Mouse (Mus musculus) midbrain, embryonic 15.5 days (tissue): ENCODE data around the gene C4b. TPM values are rescaled to one million over a fixed set of nuclear protein-coding genes. Genes with fewer than 3 reads are reported as not detected.

ENCODE experiments used
- microRNA-seq: library from miRNA; unstranded; fragments of <30 nt; microRNA quantifications from one replicate; pipeline ENCODE4, GENCODE M21; 2016
- polyA plus RNA-seq: library from polyadenylated mRNA; unstranded; fragments of >200 nt; fragmentation: Nextera tagmentation; extraction: Ambion mirVana; gene quantifications from 2 replicates; pipeline ENCODE4 v1.2.1, GENCODE M21; 2015

C4b gene
- polyA plus RNA-seq, 1 experiment from 2014 or later = 0.22 TPM

Small RNA genes lying within 50 kb of the gene (microRNA-seq; reads per million reads assigned to microRNA genes)
- not detected for gene Gm27471

Other genes starting within 250 kb of the C4b start
- gene Btnl6, start 226.5 kb downstream of the C4b start, polyA plus RNA-seq = not detected in 2 replicates
- 7.2 and 11.8 TPM in 2 replicates for gene Notch4, start 179.6 kb downstream of the C4b start, polyA plus RNA-seq
- gene Gpsm3, start 154.1 kb downstream of the C4b start, polyA plus RNA-seq = 3.8 and 5.1 TPM in 2 replicates
- 10.2 and 10.7 TPM in 2 replicates for gene Pbx2, start 152.6 kb downstream of the C4b start, polyA plus RNA-seq
- 1.7 and 1.8 TPM in 2 replicates for gene Ager, start 146.0 kb downstream of the C4b start, polyA plus RNA-seq
- 306 and 313 TPM in 2 replicates for gene Rnf5, start 140.2 kb downstream of the C4b start, polyA plus RNA-seq
- 128 and 130 TPM in 2 replicates for gene Agpat1, start 139.6 kb downstream of the C4b start, polyA plus RNA-seq
- 9.2 and 10.3 TPM in 2 replicates for gene Egfl8, start 127.9 kb downstream of the C4b start, polyA plus RNA-seq
- 20.0 and 20.9 TPM in 2 replicates for gene Ppt2, start 115.4 kb downstream of the C4b start, polyA plus RNA-seq
- 10.7 and 10.8 TPM in 2 replicates for gene Prrt1, start 114.3 kb downstream of the C4b start, polyA plus RNA-seq
- 14.6 and 16.0 TPM in 2 replicates for gene Fkbpl, start 99.1 kb downstream of the C4b start, polyA plus RNA-seq
- gene Atf6b, start 96.7 kb downstream of the C4b start, polyA plus RNA-seq = 123 and 125 TPM in 2 replicates
- 0.18 and 0.24 TPM in 2 replicates for gene Tnxb, start 73.3 kb downstream of the C4b start, polyA plus RNA-seq
- gene Cyp21a1, start 60.7 kb upstream of the C4b start, polyA plus RNA-seq = not detected in 2 replicates
- gene Stk19, start 93.1 kb upstream of the C4b start, polyA plus RNA-seq = 41.2 and 50.4 TPM in 2 replicates
- 75.0 and 79.1 TPM in 2 replicates for gene Dxo, start 93.1 kb upstream of the C4b start, polyA plus RNA-seq
- 67.4 and 73.8 TPM in 2 replicates for gene Skiv2l, start 106.3 kb upstream of the C4b start, polyA plus RNA-seq
- 76.3 and 82.3 TPM in 2 replicates for gene Nelfe, start 106.5 kb upstream of the C4b start, polyA plus RNA-seq
- gene Cfb, start 118.6 kb upstream of the C4b start, polyA plus RNA-seq = 2.6 and 3.3 TPM in 2 replicates
- 17.4 and 17.5 TPM in 2 replicates for gene Zbtb12, start 135.6 kb upstream of the C4b start, polyA plus RNA-seq
- gene Gm20547, start 138.2 kb upstream of the C4b start, polyA plus RNA-seq = 0.18 TPM in 1 of 2 replicates, not detected in the other
- 2.1 and 3.1 TPM in 2 replicates for gene C2, start 154.4 kb upstream of the C4b start, polyA plus RNA-seq
- 113 and 119 TPM in 2 replicates for gene Ehmt2, start 154.6 kb upstream of the C4b start, polyA plus RNA-seq
- gene Slc44a4, start 170.6 kb upstream of the C4b start, polyA plus RNA-seq = not detected in 2 replicates
- gene Neu1, start 187.4 kb upstream of the C4b start, polyA plus RNA-seq = 36.1 and 41.1 TPM in 2 replicates
- 0.24 and 0.31 TPM in 2 replicates for gene Hspa1b, start 215.4 kb upstream of the C4b start, polyA plus RNA-seq
- not detected in 2 replicates for gene Gm20481, start 226.0 kb upstream of the C4b start, polyA plus RNA-seq
- 12.7 and 13.3 TPM in 2 replicates for gene Hspa1a, start 228.3 kb upstream of the C4b start, polyA plus RNA-seq
- 1.2 and 1.5 TPM in 2 replicates for gene Hspa1l, start 228.8 kb upstream of the C4b start, polyA plus RNA-seq
- 103 and 111 TPM in 2 replicates for gene Lsm2, start 238.0 kb upstream of the C4b start, polyA plus RNA-seq